Mouse (Mus musculus) adrenal gland, adult 18-20 months (tissue): Measurements from ENCODE around the gene Atrnl1. TPM values are rescaled to one million over a fixed set of nuclear protein-coding genes. Genes with fewer than 3 reads are reported as not detected.

Experiments used
- DNase-seq, 2 experiments: peaks; one replicate each; pipeline ENCODE4 v3.0.0; 2021 to 2022; ENCODE audit warnings: low spot score in 2 of 2
- total RNA-seq, 2 experiments: library from RNA; stranded (reverse); gene quantifications; 1 replicate in 1 of 2; 2 replicates in 1 of 2; pipeline ENCODE4 v1.2.3; 2021

The Atrnl1 gene
- total RNA-seq, 2 experiments from 2014 or later = 22.4 to 23.5 TPM

DNA sequence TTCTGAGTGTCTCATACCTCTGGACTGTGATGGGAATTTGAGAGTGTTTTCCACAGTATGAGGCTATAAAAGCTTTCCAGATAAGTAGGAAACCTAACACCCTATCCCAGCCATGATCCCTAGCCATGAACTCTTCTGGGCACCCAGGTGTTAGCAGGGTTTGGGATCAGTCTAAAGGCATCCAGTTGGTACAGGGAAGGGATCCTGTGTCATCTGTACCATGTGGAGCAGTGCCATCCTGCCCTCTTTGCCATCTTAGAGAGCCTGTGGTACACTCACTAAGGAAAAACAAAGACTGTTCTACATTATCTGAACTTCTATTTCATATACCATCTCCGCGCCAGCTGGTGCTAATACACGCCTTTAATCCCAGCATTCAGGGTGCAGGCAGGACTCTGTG, 499.7 kb downstream of the Atrnl1 start:
- DNase-seq = no peak

DNA sequence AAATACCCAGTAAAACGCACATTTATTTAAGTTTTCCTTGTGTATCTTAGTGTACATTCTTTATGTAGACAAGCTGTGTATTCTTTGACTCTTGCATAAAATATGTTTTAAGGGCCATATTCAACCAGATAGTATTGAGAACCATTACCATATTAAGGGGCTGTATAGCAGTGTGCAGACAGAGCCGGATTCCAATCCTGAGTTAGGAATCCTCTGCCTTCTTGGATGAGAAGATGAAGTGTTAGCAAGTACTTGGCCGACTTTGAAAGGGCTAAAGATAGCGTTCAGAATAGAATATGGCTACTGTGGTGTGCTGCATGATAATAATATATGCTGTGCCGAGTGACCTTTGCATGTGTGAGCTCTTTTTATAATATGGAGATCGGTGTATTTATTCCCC, 500.5 kb downstream of the Atrnl1 start:
- no peak for DNase-seq

DNA sequence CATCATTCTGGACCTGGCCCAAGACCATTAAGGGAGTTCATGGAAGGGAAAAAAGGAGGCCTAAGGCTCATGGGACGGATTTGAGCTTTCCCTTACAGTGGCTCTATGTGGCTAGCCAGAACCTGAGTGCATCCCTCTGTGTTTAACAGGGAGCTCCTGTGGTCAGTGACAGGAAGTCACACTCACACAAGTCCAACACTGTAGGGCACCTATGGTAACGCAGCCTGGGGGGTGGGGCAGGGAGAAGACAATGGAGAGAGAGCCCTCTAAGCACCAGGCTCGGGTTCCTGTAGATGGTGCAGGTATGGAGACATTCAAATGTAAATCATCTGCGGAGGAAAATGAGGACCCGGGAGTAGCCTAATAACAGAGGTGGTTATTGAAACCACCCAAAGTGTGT, 501.3 kb downstream of the Atrnl1 start:
- no peak for DNase-seq

DNA sequence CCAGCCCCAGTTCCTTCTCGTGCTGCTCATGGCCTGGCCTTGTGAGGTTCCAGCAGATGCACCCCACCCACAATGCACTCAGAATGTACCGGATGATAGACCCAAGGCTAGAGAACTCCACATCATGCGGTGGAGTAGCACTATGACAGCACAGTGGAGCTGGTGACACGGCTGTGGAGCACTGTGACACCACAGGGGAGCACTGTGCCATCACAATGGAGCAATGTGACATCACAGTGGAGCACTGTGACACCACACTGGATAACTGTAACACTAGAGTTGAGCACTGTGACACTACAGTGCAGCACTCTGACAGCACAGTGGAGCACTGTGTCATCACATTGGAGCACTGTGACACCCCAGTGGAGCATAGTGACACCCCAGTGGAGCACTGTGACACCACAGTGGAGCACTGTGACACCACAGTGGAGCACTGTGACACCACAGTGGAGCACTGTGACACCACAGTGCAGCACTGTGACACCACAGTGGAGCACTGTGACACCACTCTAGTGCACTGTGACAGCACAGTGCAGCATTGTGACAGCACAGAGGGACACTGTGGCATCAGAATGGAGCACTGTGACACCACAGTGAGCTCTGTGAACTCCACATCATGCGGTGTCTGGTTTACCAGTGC, 502.4 kb downstream of the Atrnl1 start:
- DNase-seq = no peak

DNA sequence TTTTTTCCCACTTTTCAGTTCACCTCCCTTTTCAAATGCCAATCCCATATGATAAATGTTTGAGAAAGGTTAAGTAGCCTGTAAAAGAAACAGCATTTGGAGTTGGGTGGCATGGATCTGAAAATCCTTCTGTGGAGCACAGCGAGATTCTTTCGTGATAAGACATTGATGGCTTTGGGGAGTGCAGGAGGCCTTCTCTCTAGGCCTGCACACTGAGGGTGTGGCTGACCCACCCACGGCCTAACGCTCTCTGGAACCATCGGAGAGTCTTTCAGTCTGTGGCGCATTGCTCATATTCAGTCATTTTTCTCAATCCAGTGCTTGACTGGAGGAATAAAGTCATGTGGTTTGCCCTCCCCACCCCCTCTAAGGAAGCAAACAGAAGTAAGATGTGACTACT, 506.8 kb downstream of the Atrnl1 start:
- no peak for DNase-seq

DNA sequence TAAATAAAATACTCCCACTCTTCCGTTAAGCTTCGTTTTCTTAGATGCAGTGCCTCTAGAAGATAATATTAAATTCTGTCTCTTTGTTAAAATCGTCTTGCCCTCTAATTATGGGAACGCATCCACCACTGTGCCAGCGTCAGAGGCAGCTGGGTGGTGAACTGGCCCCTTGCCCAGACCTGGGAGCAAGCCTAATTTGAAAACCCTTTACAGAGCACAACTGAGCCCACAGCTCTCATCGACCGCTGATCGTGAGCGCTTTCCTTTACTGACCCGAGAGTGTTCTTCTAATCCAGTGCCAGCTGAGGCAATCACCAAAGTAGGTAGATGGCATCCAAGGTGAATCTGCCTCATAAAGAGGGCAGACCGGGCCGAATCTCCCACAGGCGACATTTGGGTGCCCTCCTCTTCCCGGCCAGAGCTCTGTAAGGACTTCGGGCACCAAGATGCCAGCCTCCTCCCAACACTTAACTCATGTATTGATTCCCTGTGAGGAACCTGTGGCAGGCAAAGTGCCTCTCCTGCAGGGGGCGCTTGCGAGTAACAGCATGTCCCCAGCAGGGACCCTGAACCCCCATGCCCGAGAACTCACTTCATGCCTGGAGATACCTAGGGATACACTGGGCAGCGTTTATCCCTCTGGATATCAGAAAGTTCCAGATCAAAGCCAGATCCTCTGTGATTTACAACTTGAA, 507.5 kb downstream of the Atrnl1 start:
- DNase-seq = peak; percentile 57 to 65

DNA sequence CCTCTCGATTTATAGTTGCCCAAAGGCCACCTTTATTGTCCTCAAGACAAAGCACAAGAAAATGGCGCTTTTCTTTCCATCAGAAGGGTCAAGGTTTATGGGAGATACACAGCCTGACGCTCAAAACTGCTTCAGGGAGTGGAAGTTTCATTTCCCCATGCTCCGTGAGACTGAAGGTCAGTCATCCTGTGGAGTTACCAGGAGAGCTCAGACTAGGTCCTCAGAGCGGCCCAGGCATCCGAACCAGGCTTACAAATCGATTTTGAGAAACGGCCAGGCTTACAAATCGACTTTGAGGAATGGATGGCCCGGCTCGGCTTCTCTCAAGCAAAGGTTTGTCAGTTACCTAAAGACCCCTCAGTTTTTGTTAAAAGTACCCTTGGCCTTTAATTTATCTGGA, 508.0 kb downstream of the Atrnl1 start:
- peak in 1 of 2 experiments; percentile 3 for DNase-seq

DNA sequence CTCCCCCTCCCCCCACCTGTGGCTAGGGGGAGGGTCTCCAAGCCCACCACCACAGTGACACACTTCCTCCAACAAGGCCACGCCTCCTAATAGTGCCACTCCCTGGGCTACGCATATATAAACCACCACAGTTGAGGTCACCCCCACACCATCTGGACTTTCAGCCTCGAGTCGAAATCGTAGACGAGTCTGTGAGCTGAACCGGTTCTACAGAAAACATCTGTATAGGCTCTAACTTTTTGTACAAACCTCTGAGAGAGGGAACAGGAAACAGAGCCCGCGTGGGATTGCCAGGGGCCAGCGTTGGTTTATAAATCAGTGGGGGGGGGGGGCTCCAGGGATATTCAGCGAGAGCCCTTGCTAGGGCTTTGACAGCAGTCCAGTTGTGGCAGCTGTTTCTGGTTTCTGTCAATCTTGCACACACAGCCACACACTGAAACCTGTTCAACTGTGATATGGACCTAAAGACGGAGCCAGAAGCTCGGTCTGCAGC, 508.9 kb downstream of the Atrnl1 start:
- DNase-seq = no peak

DNA sequence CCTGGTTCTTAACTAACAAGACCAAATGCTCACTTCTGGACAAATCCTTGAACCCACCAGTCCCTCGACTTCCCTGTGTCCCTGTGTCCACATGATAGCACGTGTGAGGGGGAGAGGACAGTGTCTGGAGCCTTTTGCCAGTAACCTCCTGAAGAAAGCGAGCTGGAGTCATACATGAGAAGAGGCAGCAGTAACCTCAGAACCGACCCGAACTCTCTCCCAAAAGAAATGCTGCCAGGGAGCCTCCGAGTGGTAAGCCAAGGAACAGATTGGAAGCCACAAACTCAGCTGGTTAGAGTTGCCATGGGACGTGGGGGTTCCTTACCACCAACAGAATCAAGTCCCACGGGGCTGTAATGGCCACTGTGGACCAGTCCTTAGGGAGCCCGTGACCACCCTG, 509.8 kb downstream of the Atrnl1 start:
- no peak for DNase-seq

DNA sequence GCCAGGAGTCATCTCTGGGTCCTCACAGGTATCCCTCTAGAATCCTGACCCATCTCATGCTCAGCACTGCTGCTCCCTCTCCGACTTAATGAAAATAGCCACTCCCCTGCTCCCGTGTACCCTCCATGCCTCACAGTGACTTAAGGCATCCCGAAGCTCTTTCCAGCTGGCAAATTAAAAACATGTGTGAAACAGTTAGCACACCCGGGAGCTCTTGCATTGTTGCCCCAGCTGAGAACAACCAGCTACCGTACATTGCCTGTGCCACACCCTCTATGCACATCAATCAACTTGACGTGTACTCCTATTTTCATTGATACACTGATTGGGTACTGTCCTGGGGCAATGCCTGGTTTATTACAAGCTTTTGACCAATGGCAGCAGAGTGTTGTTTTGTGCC, 510.8 kb downstream of the Atrnl1 start:
- DNase-seq = no peak

DNA sequence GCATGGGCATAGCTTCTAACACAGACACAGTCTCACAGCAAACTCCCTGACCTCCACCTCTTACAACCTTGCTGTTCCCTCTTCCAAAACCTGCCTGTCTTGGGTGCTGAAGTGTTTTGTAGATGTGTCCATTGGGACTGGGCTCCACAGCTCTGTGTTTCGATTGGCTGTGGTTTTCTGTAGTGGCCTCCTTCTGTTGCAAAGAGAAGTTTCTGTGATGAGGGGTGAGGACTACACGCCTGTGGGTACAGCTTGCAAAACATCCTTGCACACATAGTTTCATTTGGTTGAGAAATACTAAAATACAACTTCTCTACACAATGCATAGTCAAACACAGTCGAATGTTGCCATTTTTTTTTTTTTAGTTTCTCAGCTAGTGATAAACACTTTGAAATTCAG, 512.8 kb downstream of the Atrnl1 start:
- DNase-seq = no peak

DNA sequence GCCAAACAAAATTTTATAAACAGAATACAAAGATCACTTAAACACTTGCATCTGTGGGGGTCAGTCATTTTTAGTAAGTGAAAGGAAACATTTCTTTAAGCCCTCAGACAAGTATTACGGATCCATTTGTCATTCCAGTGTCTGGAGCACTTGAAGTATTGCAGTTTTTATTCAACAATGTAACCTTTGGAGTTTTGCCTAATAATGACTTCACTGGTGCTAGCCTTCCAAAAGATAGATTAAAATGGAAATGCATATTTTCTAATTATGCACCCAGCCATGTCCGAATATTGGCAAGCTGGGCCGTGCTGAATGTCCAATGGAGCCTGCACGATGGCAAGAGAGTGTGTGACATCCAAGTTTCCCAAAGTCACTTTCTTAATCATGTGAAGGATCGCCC, 513.7 kb downstream of the Atrnl1 start:
- DNase-seq = no peak

DNA sequence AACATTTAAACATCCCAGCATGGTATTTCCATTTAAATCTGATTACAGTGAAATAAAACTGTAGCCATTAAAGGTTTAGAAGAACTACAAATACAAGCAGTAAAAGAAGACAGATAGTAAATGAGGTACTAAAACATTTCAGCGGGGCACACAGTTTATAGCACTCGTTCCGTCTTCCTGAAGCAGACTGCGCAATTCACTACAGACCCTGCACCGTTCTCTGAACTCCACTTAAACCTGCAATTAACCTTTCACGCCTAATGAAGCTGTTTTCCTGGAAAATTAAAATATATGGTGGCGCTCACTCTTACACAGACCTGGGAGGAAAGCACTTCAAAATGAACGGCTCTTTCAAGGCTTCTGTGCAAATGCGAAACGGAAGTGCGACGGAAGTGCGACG, 514.2 kb downstream of the Atrnl1 start:
- DNase-seq = no peak

DNA sequence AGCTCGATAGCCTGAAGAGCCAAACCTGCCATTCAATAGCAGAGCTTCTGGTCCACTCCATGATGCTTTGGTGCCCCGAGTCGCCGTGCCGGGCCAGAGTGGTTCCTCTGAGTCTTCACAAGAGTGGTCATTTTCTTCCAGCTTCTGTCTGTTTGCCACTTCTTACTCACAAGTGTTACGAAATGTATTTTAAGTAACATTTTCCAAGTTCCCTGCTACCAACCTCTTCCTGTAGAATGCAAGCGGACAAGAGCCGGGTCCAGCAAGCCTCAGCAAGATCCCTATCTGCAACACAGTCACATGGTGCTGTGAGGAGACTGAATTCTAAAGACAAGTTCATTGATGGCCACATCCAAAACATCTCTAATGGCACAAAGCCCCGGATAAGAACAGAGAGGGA, 521.1 kb downstream of the Atrnl1 start:
- DNase-seq = no peak

DNA sequence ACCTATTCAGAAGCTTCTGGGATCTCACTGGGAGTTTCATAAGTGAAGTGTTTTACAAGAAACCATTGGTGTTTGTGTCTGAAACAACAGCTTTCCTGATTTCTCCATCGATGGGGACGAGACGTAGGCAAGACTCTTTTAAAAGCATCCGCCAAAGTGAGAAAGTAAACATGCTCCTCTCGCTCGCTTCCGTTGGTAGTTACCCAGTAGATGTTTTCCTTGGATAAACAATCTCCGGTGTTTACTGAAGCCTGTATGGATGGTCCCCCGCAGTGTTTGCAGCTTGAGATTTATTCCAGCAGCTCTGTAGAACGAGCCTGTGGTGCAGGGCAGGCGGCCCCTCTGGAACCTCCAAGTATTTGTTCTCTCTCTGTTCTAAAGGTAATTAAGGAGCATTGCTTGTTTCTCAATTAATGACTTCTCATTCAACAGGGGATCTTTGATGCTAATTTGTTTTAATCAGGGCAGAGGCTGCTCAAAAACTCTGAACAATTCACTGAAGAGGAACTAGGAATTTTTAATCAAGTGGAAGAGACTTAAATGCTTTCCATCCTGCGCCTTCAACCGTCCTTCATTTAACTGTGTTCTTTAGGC, 529.5 kb downstream of the Atrnl1 start:
- DNase-seq = no peak

DNA sequence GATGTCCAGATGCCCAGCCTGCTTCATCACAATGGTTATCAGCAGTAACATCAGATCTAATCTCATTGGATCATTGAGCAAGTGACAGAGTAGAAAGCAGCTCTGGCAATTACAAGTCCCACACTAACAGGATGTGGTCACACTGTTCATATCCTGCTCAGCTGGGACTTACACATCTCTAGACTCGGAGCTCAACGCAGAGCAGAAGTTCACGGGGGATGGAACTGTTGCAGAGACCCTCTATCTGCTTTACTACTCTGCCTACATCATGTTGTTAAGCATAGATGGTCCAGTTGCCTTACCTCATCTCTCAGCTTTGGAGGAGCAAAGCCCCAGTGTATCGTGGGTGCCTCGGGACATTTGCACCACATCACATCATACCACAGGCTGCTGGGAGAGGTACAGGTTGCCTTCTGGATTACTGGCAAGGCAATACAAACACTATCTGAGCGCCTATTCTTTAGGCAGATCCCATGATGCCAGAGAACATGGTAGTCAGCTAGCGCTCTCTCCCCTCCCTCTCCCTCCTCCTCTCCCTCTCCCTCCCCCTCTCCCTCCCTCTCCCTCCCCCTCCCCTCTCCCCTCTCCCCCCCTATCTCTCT, 533.1 kb downstream of the Atrnl1 start:
- DNase-seq = no peak

DNA sequence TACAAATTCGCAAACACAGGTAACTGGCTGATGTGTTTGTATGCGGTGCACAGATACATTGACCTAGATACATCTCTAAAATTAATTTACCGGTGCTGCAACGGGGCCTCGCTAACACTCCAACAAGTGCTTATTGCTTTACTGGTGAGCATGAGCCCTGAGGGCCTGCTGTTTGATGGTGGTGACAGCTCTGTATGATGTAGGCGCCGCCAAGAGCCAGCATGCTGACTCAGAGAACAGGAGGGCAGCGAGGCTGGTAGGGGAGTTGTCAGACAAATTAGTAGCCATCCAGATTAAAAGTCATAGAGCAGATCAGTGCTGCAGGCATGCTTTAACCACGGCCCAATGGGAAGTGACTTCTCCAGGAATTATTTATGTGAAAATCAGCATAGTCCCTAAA, 534.7 kb downstream of the Atrnl1 start:
- no peak for DNase-seq

DNA sequence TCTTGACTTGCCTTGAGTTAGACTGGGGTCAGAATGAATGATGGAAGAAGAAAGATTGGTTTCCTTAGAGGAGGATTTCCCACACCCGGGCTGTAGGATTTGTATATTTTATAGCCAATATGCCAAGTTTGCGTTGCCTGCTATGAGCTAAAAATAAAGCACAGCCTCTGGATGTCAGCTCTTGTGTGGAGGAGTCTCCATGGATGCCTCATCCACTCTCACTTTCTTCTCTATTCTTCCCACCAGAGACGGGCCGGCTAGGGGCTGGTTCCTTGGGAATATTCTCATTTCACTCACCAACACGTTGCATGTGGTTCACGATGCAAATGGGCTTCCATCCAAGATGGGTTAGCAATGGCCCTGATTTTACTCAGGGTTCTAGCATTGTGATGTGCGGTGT, 540.4 kb downstream of the Atrnl1 start:
- no peak for DNase-seq

DNA sequence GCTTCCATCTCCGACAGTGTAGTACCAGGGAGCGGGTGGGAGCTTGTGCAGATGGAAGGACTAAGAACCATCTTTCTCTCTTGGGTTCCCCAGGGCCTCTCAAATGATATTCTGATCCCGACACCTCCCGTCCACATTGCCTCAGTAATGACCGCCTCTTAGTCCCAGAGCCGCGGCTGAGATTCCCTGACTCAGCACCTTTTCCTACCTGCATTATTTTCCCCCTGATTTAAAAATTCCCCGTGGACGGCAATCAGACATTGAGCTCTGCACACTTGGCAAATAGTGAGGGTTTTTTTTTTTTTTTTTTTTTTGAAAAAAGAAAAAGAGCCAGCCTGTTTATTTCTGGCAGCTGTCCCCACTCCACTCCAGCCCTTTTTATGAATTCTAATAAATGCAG, 550.7 kb downstream of the Atrnl1 start:
- DNase-seq = no peak

DNA sequence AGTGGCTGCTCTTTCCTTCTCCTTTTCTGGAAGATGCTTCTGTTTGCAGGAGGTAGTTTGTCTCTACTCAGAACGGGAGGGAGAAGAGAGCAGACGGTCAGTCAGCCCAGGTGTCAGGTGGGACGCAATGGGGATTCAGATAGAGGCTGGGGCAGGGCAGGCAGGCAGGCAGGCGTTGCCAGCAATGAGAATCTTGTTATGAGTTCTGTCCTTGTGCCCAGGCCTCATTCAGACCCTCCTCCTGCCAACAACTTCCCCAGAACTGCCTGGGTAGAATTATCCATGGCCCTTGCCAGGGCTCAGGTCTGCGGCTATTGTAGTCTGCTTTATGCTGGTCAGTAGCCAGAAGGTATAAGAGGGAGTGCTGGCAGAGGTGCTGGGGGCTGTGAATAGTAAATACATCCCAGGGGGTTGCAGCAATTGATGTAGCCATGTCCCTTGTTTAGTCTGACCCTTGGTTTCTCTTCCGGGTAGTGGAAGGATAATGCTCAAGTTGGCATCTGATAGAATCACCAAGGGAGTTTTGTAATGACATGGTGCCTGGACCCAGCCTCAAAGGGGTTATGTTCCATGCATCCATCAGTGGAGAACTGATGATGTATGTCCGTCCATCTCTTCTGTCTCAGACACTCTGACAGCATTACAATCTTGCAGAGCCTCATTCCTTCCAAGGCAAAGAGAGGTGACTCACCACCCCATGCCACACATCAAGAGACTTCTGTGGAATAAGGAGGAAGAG, 554.2 kb downstream of the Atrnl1 start:
- DNase-seq = no peak

DNA sequence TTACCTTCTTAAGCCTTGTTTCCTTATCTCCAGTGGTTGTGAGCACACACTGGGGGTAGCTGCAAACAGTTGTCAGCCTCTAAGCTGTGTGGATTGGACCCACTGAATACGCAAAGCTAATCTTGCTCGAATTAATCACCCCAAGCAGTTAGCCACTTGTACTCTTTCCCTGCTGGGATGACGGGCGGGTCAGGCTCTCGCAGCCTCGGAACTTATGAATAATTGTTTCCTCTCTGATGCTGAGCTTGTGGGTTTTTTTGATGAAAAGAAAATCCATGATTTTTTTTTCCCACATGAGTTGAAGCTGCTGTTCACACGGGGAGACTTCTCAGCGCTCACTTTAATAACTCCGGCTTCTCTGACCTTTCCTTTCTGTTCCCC, 554.8 kb downstream of the Atrnl1 start:
- DNase-seq = no peak

DNA sequence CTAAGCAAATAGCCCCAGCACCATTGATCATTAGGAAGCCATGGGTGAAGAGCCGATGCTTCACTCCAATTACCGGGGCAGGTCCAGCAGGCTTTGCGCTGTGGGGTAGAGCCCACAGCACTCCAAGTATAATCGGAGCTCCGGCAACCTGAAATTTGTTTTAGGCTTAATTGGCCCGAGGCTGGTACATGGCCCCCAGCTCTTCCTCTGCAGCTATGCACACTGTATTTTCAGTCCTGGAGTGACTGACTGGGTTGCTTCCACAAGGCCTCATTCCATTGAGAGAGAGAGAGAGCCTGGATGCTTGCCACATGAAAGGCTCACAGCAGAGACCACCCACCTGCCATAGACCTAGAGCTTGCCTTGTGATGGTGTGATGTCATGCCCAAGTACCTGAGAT, 555.3 kb downstream of the Atrnl1 start:
- DNase-seq = no peak
